Mouse (Mus musculus): ENCODE measurements at regions not wholly inside any gene's neighbourhood (a gene's known extent, or its start where the extent isn't known, plus 50 kb on each side); places are given as distances from the start of the nearest gene placed in this dataset.

DNA sequence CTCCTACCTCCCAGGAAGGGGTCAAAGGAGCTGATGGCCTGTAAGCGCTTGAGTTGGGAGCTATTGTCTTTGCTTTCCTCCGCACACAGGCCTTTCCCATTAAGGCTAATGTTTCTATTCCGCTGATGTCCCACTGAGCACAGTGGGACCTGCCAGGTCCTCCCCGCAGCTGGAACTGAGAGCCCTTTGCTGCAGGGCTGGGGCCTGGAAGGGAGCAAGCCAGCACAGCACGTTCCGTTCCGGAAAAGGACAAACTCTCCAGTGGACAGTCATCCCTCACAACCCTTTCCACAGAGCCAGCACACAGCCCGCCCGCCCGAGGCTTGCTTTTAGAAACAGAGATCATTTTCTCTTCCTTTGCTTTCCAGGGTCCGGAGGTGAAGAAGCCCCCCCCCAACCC is 116.2 kb upstream of the Usp24 start:
- Histone ChIP-seq H3K4me3 (ENCODE audit: insufficient read depth in 1 of 2, low read depth in 1 of 2, low read length in 2 of 2, poor library complexity in 1 of 2, severe bottlenecking in 1 of 2) (no peak overlapping the region), H3K9ac (ENCODE audit: insufficient read depth, low read depth, low read length, poor library complexity, severe bottlenecking) (no peak overlapping the region)

DNA sequence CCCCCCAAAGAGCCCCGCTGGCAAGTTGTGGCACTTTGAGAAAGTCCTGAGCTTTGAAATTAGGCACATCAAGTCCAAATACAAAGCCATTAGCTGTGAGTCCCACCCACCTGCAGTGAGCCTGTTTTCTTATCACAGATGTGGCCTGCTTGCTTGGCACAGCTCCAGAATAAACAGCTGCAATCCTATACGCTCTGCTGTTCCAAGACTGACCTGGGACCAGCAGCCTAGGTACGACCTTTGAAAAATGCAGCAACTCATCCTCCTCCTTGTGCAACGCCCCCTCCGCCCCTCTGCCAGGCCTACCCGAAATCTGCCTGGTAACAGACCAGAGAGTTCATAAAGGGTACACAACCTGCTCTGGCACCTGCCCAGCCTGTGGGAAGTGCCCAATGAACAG is 115.8 kb upstream of the Usp24 start:
- DNase-seq (ENCODE audit: low read depth, low spot score), result no peak
- no peak overlapping the region for H3K4me3 ChIP-seq (ENCODE audit: insufficient read depth in 1 of 2, low read depth in 1 of 2, low read length in 2 of 2, poor library complexity in 1 of 2, severe bottlenecking in 1 of 2)
- TF ChIP-seq MAFK (IDR thresholded peaks at IDR 0.05; ENCODE audit: insufficient read depth, low read depth, low read length) (no peak), ZNF384 (IDR thresholded peaks at IDR 0.05; ENCODE audit: low read depth, low read length) (no peak), HCFC1 (IDR thresholded peaks at IDR 0.05; ENCODE audit: borderline replicate concordance, insufficient read depth, low read length) (no peak), ZC3H11A (IDR thresholded peaks at IDR 0.05; ENCODE audit: borderline replicate concordance, low read depth, low read length) (no peak), CHD2 (IDR thresholded peaks at IDR 0.05; ENCODE audit: low read depth, low read length) (no peak)

More for the DNA sequence above, 116.2 kb upstream of the Usp24 start:
- Histone ChIP-seq H3K36me3 (ENCODE audit: control insufficient read depth, insufficient read depth, low read length, poor library complexity, severe bottlenecking) (no peaks in the 10 kb centered on the region), H3K27ac (ENCODE audit: insufficient read depth, low read depth, low read length, poor library complexity, severe bottlenecking) (no peak overlapping the region), H3K4me1 (ENCODE audit: control insufficient read depth in 2 of 2, insufficient read depth in 2 of 2, low read length in 2 of 2, poor library complexity in 1 of 2) (no peaks in the 10 kb centered on the region), H3K9me3 (ENCODE audit: control insufficient read depth, insufficient read depth, low read depth, low read length) (no peaks in the 10 kb centered on the region)
- DNase-seq (ENCODE audit: low read depth, low spot score), result no peak
- in situ Hi-C loops (cut with MboI; ENCODE audit: low sequenced_read_pairs in 2 of 2, unreplicated experiment in 2 of 2), result no loop called here
- TF ChIP-seq ZNF384 (IDR thresholded peaks at IDR 0.05; ENCODE audit: low read depth, low read length) (no peak), HCFC1 (IDR thresholded peaks at IDR 0.05; ENCODE audit: borderline replicate concordance, insufficient read depth, low read length) (no peak), MAFK (IDR thresholded peaks at IDR 0.05; ENCODE audit: insufficient read depth, low read depth, low read length) (no peak), ZC3H11A (IDR thresholded peaks at IDR 0.05; ENCODE audit: borderline replicate concordance, low read depth, low read length) (no peak), CHD2 (IDR thresholded peaks at IDR 0.05; ENCODE audit: low read depth, low read length) (no peak)

DNA sequence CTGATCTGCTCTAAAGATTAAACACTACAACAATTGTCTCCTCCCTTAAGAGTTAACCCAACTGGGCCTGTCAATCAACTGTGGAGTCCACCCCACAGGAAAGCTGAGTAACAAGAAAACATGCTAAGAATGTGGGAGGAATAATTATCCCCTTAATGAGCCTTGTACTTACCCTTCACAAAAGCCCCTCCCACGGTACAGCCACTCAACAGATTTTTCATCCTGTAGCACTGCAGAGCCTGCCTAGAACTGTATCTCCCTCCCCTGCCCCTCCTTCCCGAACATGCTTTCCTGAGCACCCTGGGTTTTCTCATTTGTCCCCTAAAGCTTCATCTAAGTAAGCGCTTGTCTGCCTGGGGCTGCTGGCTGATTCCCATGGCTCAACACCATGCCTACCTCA is 113.5 kb upstream of the Usp24 start:
- Histone ChIP-seq H3K4me1 (ENCODE audit: control insufficient read depth in 2 of 2, insufficient read depth in 2 of 2, low read length in 2 of 2, poor library complexity in 1 of 2) (no peaks in the 10 kb centered on the region), H3K9ac (ENCODE audit: insufficient read depth, low read depth, low read length, poor library complexity, severe bottlenecking) (no peak overlapping the region), H3K36me3 (ENCODE audit: control insufficient read depth, insufficient read depth, low read length, poor library complexity, severe bottlenecking) (no peaks in the 10 kb centered on the region), H3K4me3 (ENCODE audit: insufficient read depth in 1 of 2, low read depth in 1 of 2, low read length in 2 of 2, poor library complexity in 1 of 2, severe bottlenecking in 1 of 2) (no peak overlapping the region), H3K9me3 (ENCODE audit: control insufficient read depth, insufficient read depth, low read depth, low read length) (no peaks in the 10 kb centered on the region), H3K27ac (ENCODE audit: insufficient read depth, low read depth, low read length, poor library complexity, severe bottlenecking) (no peak overlapping the region)
- in situ Hi-C loops (cut with MboI; ENCODE audit: low sequenced_read_pairs in 2 of 2, unreplicated experiment in 2 of 2), result no loop called here
- no peak for TF ChIP-seq ZNF384 (IDR thresholded peaks at IDR 0.05; ENCODE audit: low read depth, low read length)
- no peak for TF ChIP-seq MAFK (IDR thresholded peaks at IDR 0.05; ENCODE audit: insufficient read depth, low read depth, low read length)
- TF ChIP-seq HCFC1 (IDR thresholded peaks at IDR 0.05; ENCODE audit: borderline replicate concordance, insufficient read depth, low read length), result no peak
- no peak for TF ChIP-seq CHD2 (IDR thresholded peaks at IDR 0.05; ENCODE audit: low read depth, low read length)
- no peak for TF ChIP-seq ZC3H11A (IDR thresholded peaks at IDR 0.05; ENCODE audit: borderline replicate concordance, low read depth, low read length)
- no peak for DNase-seq (ENCODE audit: low read depth, low spot score)

More for the DNA sequence above, 115.8 kb upstream of the Usp24 start:
- Histone ChIP-seq H3K27ac (ENCODE audit: insufficient read depth, low read depth, low read length, poor library complexity, severe bottlenecking) (no peak overlapping the region), H3K9ac (ENCODE audit: insufficient read depth, low read depth, low read length, poor library complexity, severe bottlenecking) (no peak overlapping the region), H3K4me1 (ENCODE audit: control insufficient read depth in 2 of 2, insufficient read depth in 2 of 2, low read length in 2 of 2, poor library complexity in 1 of 2) (no peaks in the 10 kb centered on the region), H3K9me3 (ENCODE audit: control insufficient read depth, insufficient read depth, low read depth, low read length) (no peaks in the 10 kb centered on the region), H3K36me3 (ENCODE audit: control insufficient read depth, insufficient read depth, low read length, poor library complexity, severe bottlenecking) (no peaks in the 10 kb centered on the region)
- in situ Hi-C loops (cut with MboI; ENCODE audit: low sequenced_read_pairs in 2 of 2, unreplicated experiment in 2 of 2), result no loop called here

DNA sequence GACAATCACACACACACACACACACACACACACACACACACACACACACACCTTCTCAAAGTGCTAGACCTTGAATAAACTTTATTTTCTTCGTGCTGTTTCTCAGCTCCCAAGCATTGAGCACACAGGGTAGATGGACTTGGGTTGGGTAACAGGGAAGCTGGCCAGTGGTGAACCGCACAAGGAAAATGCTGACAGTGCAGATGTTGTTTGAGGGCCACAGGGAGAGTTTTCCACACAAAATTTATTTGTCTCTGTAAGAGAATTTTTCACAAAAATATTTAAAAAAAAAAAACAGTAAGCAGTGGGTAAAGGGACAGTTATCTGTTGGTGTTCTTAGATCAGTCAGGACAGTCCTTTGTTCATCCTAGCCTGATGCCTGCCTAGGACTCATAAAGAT is 110.8 kb upstream of the Usp24 start:
- TF ChIP-seq MAFK (IDR thresholded peaks at IDR 0.05; ENCODE audit: insufficient read depth, low read depth, low read length) (peak; percentile 71), CHD2 (IDR thresholded peaks at IDR 0.05; ENCODE audit: low read depth, low read length) (no peak)
- H3K9ac ChIP-seq (ENCODE audit: insufficient read depth, low read depth, low read length, poor library complexity, severe bottlenecking), result no peak overlapping the region
- DNase-seq (ENCODE audit: low read depth, low spot score), result no peak
- H3K4me1 ChIP-seq (ENCODE audit: control insufficient read depth in 2 of 2, insufficient read depth in 2 of 2, low read length in 2 of 2, poor library complexity in 1 of 2), result no peaks in the 10 kb centered on the region
- H3K9me3 ChIP-seq (ENCODE audit: control insufficient read depth, insufficient read depth, low read depth, low read length), result no peaks in the 10 kb centered on the region
- no peaks in the 10 kb centered on the region for H3K36me3 ChIP-seq (ENCODE audit: control insufficient read depth, insufficient read depth, low read length, poor library complexity, severe bottlenecking)
- H3K27ac ChIP-seq (ENCODE audit: insufficient read depth, low read depth, low read length, poor library complexity, severe bottlenecking), result no peak overlapping the region
- in situ Hi-C loops (cut with MboI; ENCODE audit: low sequenced_read_pairs in 2 of 2, unreplicated experiment in 2 of 2), result no loop called here
- H3K4me3 ChIP-seq (ENCODE audit: insufficient read depth in 1 of 2, low read depth in 1 of 2, low read length in 2 of 2, poor library complexity in 1 of 2, severe bottlenecking in 1 of 2), result no peak overlapping the region

DNA sequence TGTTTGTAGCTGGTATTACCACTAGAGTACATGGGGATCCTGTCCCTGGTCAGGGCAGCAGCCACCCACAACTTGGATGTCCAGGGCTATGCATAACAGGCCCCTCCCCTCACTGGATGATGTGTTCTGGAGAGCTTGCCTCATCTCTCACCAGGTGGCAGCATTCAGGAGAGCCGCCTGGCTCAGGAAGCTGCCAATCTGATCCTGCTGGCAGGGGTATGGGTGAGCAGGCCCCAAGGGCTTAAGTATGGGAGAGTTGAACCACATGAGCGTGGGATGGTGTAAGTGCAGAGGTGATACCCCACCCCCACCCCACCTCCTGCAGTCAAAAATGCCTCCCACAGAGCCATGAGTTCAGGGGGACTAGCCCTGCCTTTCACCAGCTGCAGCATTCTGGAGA is 110.0 kb upstream of the Usp24 start:
- no peak overlapping the region for H3K27ac ChIP-seq (ENCODE audit: insufficient read depth, low read depth, low read length, poor library complexity, severe bottlenecking)
- in situ Hi-C loops (cut with MboI; ENCODE audit: low sequenced_read_pairs in 2 of 2, unreplicated experiment in 2 of 2), result no loop called here
- TF ChIP-seq ZC3H11A (IDR thresholded peaks at IDR 0.05; ENCODE audit: borderline replicate concordance, low read depth, low read length), result no peak
- no peak for TF ChIP-seq MAFK (IDR thresholded peaks at IDR 0.05; ENCODE audit: insufficient read depth, low read depth, low read length)

More for the DNA sequence above, 110.0 kb upstream of the Usp24 start:
- no peak overlapping the region for H3K4me3 ChIP-seq (ENCODE audit: insufficient read depth in 1 of 2, low read depth in 1 of 2, low read length in 2 of 2, poor library complexity in 1 of 2, severe bottlenecking in 1 of 2)
- no peak for DNase-seq (ENCODE audit: low read depth, low spot score)
- H3K9me3 ChIP-seq (ENCODE audit: control insufficient read depth, insufficient read depth, low read depth, low read length), result no peaks in the 10 kb centered on the region
- H3K36me3 ChIP-seq (ENCODE audit: control insufficient read depth, insufficient read depth, low read length, poor library complexity, severe bottlenecking), result no peaks in the 10 kb centered on the region
- no peak overlapping the region for H3K9ac ChIP-seq (ENCODE audit: insufficient read depth, low read depth, low read length, poor library complexity, severe bottlenecking)
- H3K4me1 ChIP-seq (ENCODE audit: control insufficient read depth in 2 of 2, insufficient read depth in 2 of 2, low read length in 2 of 2, poor library complexity in 1 of 2), result no peaks in the 10 kb centered on the region
